Mouse (Mus musculus) gastrocnemius, adult 2 months (tissue): ENCODE results near the gene Rhbdd3. TPM values are rescaled to one million over a fixed set of nuclear protein-coding genes. Genes with fewer than 3 reads are reported as not detected.

ENCODE experiments used
- DNase-seq: peaks from one replicate; pipeline ENCODE4 v3.0.0; 2022
- H3K27ac ChIP-seq: fragments of 200-600 bp; 2 replicates; pipeline ENCODE4 v1.8.1; 2022; ENCODE audit warnings: mild to moderate bottlenecking
- H3K4me3 ChIP-seq: fragments of 200-600 bp; 2 replicates; pipeline ENCODE4 v1.8.1; 2022; ENCODE audit warnings: mild to moderate bottlenecking, moderate library complexity
- CTCF ChIP-seq: fragments of 200-600 bp; IDR thresholded peaks from 2 replicates; pipeline ENCODE4 v1.8.1; 2022; ENCODE audit warnings: antibody characterized with exemption, mild to moderate bottlenecking, moderate library complexity
- intact Hi-C: fragments of 180-260 bp; cut with DNase I; formaldehyde crosslinking; loops from one replicate; pipeline ENCODE4 v1.15.1; 2025
- total RNA-seq, 2 experiments: library from RNA; stranded (reverse); gene quantifications; 2 replicates each; pipeline ENCODE4 v1.2.3; 2021

The Rhbdd3 gene
- total RNA-seq, 2 experiments from 2014 or later = 24.1 to 32.1 TPM

GRCm38 (mm10) chr11:5103986-5104509 is 5.3 kb downstream of the Rhbdd3 start:
- DNase-seq = peak; percentile 58
- Histone ChIP-seq H3K27ac (peak overlapping the region; percentile 84), H3K4me3 (no peak overlapping the region)
- TF ChIP-seq CTCF = no peak
- intact Hi-C loops = no loop called here

DNA sequence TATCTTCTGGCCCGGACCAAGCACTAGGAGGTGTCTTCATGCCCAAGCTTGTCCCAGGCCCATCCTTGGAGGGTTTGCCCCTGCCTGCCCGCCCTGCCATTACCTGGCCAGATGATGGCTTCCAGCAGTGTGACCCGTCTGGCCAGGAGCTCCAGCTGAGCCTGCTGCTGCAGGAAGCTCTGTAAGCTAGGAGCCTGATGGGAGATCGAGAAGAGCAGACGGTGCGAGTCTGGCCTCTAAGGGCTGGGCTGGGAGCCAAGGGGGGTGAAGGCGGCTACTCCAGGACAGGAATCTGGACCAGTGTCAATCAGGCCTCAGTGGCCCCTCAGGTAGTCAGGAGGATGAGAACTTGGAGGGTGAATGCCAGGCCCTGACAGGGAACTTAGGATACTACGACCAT is 10.7 kb downstream of the Rhbdd3 start:
- TF ChIP-seq CTCF = no peak
- DNase-seq = no peak
- H3K27ac ChIP-seq = no peak overlapping the region
- intact Hi-C loops = no loop called here
- H3K4me3 ChIP-seq = no peak overlapping the region

GRCm38 (mm10) chr11:5113645-5114044 is 14.9 kb downstream of the Rhbdd3 start:
- DNase-seq = no peak
- intact Hi-C loops = loop anchor here (10.0 kb wide), 2 partner anchors 161 to 361 kb away; no protein-coding TSS in a partner anchor
- Histone ChIP-seq H3K27ac (peak overlapping the region; percentile 68; the same call in 1 of the 2 replicates), H3K4me3 (no peak overlapping the region)
- no peak for TF ChIP-seq CTCF

GRCm38 (mm10) chr11:5114931-5115581 is 16.3 kb downstream of the Rhbdd3 start:
- peak; percentile 91 for DNase-seq
- Histone ChIP-seq H3K4me3 (no peak overlapping the region), H3K27ac (peak overlapping the region; percentile 68)
- intact Hi-C loops = loop anchor here (5.0 to 10.0 kb wide), 3 partner anchors 67 to 360 kb away; no protein-coding TSS in a partner anchor
- no peak for TF ChIP-seq CTCF

DNA sequence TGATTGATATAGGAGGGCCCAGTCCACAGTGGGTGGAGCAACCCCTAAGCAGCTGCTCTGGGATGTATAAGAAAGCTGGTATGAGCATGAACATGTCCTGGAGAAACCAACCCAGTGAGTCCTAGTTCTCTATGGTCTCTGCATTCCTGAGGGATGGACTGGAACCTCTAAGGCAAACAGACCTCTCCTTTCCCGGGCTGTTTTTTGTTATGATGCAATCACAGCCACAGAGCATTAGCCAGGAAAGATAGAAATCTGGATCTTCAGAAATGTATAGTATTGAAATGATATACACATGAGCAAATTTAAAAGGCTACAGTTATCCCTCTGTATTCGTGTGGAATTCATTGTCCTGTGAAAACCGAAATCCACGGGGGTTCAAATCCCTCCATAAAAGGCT is 27.0 kb downstream of the Rhbdd3 start:
- Histone ChIP-seq H3K4me3 (no peak overlapping the region), H3K27ac (no peak overlapping the region)
- DNase-seq = no peak
- intact Hi-C loops = no loop called here
- no peak for TF ChIP-seq CTCF

DNA sequence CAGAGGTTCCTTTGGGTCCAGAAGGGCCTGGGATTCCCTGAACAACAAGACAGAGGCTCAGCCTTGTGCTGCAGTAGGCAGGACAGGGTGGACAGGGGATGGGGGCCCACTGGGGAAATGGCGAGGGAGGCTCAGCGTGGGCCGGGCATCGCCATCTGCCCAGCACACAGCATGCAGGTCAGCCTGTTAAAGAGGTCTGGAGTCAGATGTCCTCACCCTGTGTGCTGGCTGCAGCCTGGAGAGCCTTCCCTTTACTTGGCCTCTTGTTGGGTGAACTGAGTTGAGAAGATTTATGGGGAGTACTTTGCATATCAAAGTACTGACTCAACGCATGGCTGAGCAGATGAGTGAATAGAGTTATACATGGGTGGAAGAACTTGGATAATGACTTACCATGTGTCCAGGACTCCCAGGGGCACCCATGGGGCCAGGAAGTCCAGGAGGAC is 30.3 kb downstream of the Rhbdd3 start:
- DNase-seq = no peak
- intact Hi-C loops = no loop called here
- Histone ChIP-seq H3K27ac (no peak overlapping the region), H3K4me3 (no peak overlapping the region)
- no peak for TF ChIP-seq CTCF

DNA sequence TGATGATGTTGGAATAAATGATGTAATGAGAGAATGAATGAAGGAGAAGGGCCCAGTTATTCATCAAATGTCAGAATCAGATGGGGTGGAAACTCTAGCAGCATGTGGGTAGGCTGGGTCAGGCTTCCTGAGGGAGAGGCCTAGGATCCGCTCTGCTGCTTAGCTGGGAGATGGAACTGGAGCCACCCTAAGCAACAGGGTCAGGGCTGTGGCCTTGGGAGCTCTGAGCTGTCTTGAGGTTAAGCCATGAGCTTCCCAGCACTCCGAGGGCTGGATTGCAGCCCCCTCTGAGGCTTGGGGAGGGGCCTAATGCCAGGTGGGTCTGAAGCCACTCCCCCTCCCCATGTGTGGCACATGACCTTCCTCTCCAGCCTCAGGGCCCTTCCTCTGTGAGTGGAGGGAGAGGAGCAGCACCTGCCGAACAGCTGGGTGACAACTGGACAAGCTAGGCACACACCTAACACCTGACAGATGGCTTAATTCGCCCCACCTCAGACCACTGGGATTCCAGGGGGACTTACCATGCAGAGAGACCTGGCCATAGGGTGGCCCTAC is 31.5 kb downstream of the Rhbdd3 start:
- Histone ChIP-seq H3K4me3 (no peak overlapping the region), H3K27ac (no peak overlapping the region)
- intact Hi-C loops = no loop called here
- no peak for TF ChIP-seq CTCF
- DNase-seq = no peak

GRCm38 (mm10) chr11:5132751-5133150 is 34.0 kb downstream of the Rhbdd3 start:
- no peak for TF ChIP-seq CTCF
- no peak for DNase-seq
- intact Hi-C loops = no loop called here
- H3K4me3 ChIP-seq = no peak overlapping the region
- H3K27ac ChIP-seq = no peak overlapping the region

DNA sequence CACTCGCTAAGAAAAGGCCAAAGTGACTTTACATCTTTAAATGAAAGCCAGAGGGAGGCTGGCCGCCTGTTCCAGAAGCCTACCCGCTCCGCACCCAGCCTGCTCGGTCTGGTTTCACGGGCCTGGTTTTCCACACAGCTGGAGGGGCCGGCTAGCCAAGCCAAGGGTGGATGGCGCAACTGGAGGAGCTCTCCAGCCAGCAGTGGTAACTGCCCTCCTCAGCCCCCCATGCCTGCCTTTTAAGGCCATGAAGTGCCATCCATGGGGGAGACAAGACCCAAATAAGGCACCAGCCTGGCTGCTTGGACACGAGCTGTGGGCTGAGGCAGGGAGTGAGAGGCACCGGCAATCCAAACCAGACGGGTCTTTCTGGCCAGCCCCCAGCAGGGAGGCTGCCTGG is 37.2 kb downstream of the Rhbdd3 start:
- peak; percentile 70 for DNase-seq
- intact Hi-C loops = no loop called here
- H3K4me3 ChIP-seq = no peak overlapping the region
- peak overlapping the region; percentile 24; the same call in 1 of the 2 replicates for H3K27ac ChIP-seq
- no peak for TF ChIP-seq CTCF

DNA sequence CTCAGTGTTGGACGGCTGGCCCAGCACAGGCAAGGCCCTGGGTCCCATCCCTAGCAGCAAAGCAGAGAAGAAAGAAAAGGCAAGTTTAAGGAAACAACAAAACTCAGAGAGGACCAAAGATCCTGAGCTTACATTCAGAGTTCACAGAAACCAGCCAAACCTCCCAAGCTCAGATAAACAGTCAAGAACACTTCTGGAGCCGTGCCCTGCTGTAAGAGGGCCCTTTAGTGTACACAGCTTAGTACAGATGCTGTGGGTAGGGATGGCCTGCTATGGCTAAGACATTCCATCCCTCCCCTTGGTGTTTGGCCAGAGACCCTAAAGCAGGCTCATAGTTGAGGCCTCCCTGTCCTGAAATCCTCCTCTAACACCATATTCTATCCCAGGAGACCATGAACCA is 39.9 kb downstream of the Rhbdd3 start:
- intact Hi-C loops = no loop called here
- no peak for DNase-seq
- no peak overlapping the region for H3K4me3 ChIP-seq
- TF ChIP-seq CTCF = no peak
- no peak overlapping the region for H3K27ac ChIP-seq

DNA sequence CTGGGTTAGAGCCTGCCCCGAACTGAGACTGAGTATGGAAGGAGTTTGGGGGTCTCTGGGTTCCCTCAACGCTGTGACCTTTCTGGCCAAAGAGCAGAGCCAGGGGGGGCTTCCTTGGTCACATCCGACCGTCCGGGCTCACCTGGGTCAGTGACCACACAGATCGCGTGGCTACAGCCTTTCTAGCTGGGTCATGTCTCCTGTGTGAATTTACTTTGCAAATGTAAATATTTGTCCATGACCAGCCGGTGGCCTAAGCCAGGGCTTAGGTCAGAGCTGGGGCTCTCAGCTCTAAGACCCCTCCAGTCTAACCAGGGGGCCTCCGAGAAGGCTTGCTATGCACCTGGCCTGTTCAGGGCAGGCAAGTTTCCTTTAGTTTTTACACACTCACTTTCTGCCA is 40.6 kb downstream of the Rhbdd3 start:
- TF ChIP-seq CTCF = no peak
- no peak for DNase-seq
- intact Hi-C loops = no loop called here
- Histone ChIP-seq H3K27ac (no peak overlapping the region), H3K4me3 (no peak overlapping the region)

DNA sequence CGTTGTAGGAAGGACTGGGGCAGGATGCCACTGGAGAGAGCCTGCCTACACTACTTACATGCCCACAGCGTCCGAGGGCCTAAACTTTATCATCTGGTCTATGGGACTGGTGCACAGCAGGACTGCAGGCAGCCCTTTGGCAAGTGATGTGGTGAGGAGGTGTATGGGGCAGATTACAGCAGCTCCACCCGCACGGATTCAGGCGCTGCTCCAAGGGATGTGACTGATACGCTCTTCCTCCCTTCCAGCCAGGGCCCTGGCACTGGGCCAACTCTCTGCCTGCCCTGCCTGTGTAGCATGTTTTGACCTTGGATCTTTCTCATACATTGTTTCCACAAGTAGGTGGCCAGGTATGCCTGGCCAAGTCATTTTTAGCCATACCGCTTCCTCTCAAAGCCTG is 41.9 kb downstream of the Rhbdd3 start:
- TF ChIP-seq CTCF = no peak
- Histone ChIP-seq H3K27ac (peak overlapping the region; percentile 54), H3K4me3 (no peak overlapping the region)
- DNase-seq = peak; percentile 91
- intact Hi-C loops = no loop called here

DNA sequence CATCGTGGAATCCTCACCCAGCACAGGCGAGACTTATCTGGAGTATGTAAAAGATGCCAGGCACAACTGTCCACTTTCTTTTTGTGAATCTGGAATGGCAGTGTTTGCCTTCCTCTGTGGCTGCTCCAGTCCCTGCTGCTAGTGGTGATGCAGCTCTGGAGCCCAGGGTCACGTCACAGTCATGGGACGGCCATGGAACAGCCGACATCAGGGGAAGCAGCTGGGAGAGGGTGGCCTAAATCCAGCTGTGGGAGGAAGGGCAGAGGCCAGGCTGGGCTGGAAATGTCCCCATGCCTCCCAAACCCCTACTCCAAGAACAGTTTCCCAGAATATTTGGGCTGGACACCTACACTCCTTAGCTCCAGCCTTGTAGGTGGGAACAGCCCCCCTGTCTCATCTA is 42.5 kb downstream of the Rhbdd3 start:
- TF ChIP-seq CTCF = no peak
- Histone ChIP-seq H3K27ac (peak overlapping the region; percentile 54), H3K4me3 (no peak overlapping the region)
- intact Hi-C loops = no loop called here
- DNase-seq = no peak

GRCm38 (mm10) chr11:5141965-5142364 is 43.2 kb downstream of the Rhbdd3 start:
- Histone ChIP-seq H3K4me3 (no peak overlapping the region), H3K27ac (no peak overlapping the region)
- no peak for TF ChIP-seq CTCF
- no peak for DNase-seq
- intact Hi-C loops = no loop called here
